Mouse (Mus musculus) limb, embryonic 10.5 days (tissue): ENCODE results near the gene Rasal3. TPM values are rescaled to one million over a fixed set of nuclear protein-coding genes. Genes with fewer than 3 reads are reported as not detected.
A peak's percentile ranks its signal among the peaks of the same experiment; 100 is the strongest.

Experiments
- DNase-seq: peaks from one replicate; pipeline ENCODE4 v3.0.0-alpha.2; 2017; ENCODE audit warnings: low spot score
- H3K27ac ChIP-seq: fragments of 300-500 bp; sonication (generic); 2 replicates; pipeline ENCODE4 v1.5.1; 2016; ENCODE audit warnings: mild to moderate bottlenecking
- H3K27me3 ChIP-seq: fragments of 300-500 bp; sonication (generic); 2 replicates; pipeline ENCODE4 v1.6.1; 2016; ENCODE audit warnings: low read depth, mild to moderate bottlenecking; ENCODE audit not compliant: poor library complexity, severe bottlenecking
- H3K36me3 ChIP-seq: fragments of 300-500 bp; sonication (generic); 2 replicates; pipeline ENCODE4 v1.6.1; 2016; ENCODE audit warnings: mild to moderate bottlenecking, moderate library complexity
- H3K4me1 ChIP-seq: fragments of 300-500 bp; sonication (generic); 2 replicates; pipeline ENCODE4 v1.6.1; 2016
- H3K4me3 ChIP-seq: fragments of 300-500 bp; sonication (generic); 2 replicates; pipeline ENCODE4 v1.5.1; 2016; ENCODE audit warnings: mild to moderate bottlenecking, moderate library complexity
- H3K9me3 ChIP-seq: fragments of 300-500 bp; sonication (generic); replicated peaks from 2 replicates; pipeline ENCODE4 v1.6.1; 2016; ENCODE audit warnings: mild to moderate bottlenecking
- WGBS: fragments of 180-500 bp; shearing (Covaris S2); methylation state at CpG from one replicate; pipeline ENCODE4 v1.1.7; 2016; 5-methylcytosine and 5-hydroxymethylcytosine counted together
- polyA plus RNA-seq: library from polyadenylated mRNA; unstranded; fragments of >200 nt; fragmentation: Nextera tagmentation; extraction: Ambion mirVana; gene quantifications from 2 replicates; pipeline ENCODE4 v1.2.1, GENCODE M21; 2016

Rasal3 gene
- polyA plus RNA-seq, 1 experiment from 2014 or later = 0.33 TPM

- no peak overlapping the region for H3K27ac ChIP-seq
- DNase-seq = no peak
- peaks cover 15% of the 10 kb centered on the region for H3K4me1 ChIP-seq
- no peaks in the 10 kb centered on the region for H3K9me3 ChIP-seq
- H3K36me3 ChIP-seq = peaks cover 92% of the 10 kb centered on the region
- H3K4me3 ChIP-seq = no peak overlapping the region
- H3K27me3 ChIP-seq = no peaks in the 10 kb centered on the region
- WGBS = 98% methylated on average over 6 of the region's 6 CpGs
Observed at GRCm38 (mm10) chr17:32358943-32359340, 44.4 kb downstream of the Rasal3 start.

GRCm38 (mm10) chr17:32358192-32358942 is 45.0 kb downstream of the Rasal3 start:
- Histone ChIP-seq H3K9me3 (no peaks in the 10 kb centered on the region), H3K27ac (no peak overlapping the region), H3K4me1 (peaks cover 11% of the 10 kb centered on the region), H3K4me3 (no peak overlapping the region), H3K36me3 (peaks cover 98% of the 10 kb centered on the region), H3K27me3 (no peaks in the 10 kb centered on the region)
- whole genome bisulfite sequencing = 95% methylated on average over 7 of the region's 7 CpGs
- DNase-seq = no peak

DNA sequence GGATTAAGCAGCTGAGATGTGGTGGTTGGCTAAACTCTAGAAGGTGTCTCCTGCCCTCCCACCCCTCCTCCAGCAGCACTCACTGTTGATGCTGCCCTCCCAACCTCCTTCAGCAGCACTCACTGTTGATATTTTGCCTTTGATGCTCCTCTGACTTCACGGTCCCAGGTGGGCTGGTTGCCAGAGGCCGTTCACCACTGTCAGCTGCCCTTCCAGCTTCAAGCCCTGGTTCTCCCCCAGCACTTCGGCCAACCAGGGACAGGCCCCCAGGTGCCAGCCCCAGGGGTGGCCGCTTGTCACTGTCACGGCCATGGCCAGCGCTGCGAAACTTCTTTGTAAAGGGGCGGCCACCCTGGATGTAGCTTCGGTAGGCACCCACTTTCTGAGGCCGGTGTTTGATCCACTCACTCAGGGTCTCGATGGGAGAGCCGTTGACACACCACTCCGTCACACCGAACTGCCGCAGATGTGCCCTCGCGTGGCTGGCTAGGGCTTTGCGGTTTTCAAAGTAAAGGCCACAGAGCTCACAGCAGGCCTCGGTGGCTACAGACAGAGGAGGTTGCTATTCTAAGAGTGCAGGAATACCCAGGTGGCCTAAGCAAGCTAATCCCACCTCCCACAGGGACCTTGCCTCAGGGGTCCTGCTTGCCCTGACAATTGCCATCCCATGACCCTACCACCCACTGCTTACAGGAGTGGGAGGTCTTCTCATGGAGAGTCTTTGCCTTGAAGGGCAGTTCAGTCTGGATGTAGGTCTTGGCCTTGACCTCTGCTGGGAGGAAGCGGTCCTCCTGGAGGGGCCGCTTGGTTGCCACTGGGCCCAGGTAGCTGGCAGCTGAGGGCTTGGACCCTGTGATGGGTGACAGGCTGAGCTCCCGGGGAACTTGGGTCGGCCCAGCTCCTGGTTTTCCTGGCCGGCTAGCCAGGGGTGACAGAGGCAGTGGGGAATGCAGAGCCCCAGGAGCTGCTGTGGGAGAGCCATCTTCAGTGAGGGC is 46.3 kb downstream of the Rasal3 start:
- H3K9me3 ChIP-seq = no peaks in the 10 kb centered on the region
- DNase-seq = no peak
- no peaks in the 10 kb centered on the region for H3K27me3 ChIP-seq
- no peak overlapping the region for H3K27ac ChIP-seq
- H3K4me3 ChIP-seq = no peak overlapping the region; the same call in 1 of the 2 replicates
- H3K36me3 ChIP-seq = peaks cover 96% of the 10 kb centered on the region
- 88% methylated on average over 24 of the region's 24 CpGs for WGBS
- no peaks in the 10 kb centered on the region for H3K4me1 ChIP-seq

DNA sequence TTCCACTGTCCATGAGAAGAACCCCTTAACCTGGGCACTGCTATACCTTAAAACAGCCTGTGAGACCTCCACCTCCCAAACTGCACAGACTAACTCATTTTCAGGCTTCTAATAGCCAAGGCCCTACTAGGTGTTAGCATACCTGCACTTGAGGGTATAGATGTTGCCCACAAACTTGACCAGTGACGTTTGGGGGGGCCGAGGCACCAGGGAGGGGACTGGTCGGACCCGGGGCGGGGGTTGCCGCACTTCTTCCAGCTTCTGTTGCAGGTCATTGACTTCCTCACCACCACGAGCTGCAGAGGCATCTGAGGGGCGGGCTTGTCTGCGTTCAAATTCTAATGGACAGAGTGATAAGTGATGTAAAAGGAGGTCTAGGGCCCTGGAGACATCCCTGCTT is 47.1 kb downstream of the Rasal3 start:
- Histone ChIP-seq H3K4me3 (no peak overlapping the region), H3K27ac (no peak overlapping the region), H3K36me3 (peaks cover 88% of the 10 kb centered on the region), H3K27me3 (no peaks in the 10 kb centered on the region), H3K4me1 (no peaks in the 10 kb centered on the region; the same call in 1 of the 2 replicates), H3K9me3 (no peaks in the 10 kb centered on the region)
- 91% methylated on average over 9 of the region's 9 CpGs for WGBS
- no peak for DNase-seq

GRCm38 (mm10) chr17:32355031-32355430 is 48.4 kb downstream of the Rasal3 start:
- DNase-seq = no peak
- WGBS = 93% methylated on average over 6 of the region's 6 CpGs
- no peak overlapping the region for H3K4me3 ChIP-seq
- peaks cover 4% of the 10 kb centered on the region for H3K4me1 ChIP-seq
- no peaks in the 10 kb centered on the region for H3K9me3 ChIP-seq
- no peaks in the 10 kb centered on the region for H3K27me3 ChIP-seq
- H3K27ac ChIP-seq = no peak overlapping the region
- peaks cover 76% of the 10 kb centered on the region for H3K36me3 ChIP-seq

GRCm38 (mm10) chr17:32354211-32354610 is 49.2 kb downstream of the Rasal3 start:
- H3K4me3 ChIP-seq = no peak overlapping the region
- H3K4me1 ChIP-seq = peaks cover 10% of the 10 kb centered on the region
- H3K27me3 ChIP-seq = no peaks in the 10 kb centered on the region
- H3K9me3 ChIP-seq = no peaks in the 10 kb centered on the region
- DNase-seq = no peak
- peaks cover 68% of the 10 kb centered on the region for H3K36me3 ChIP-seq
- whole genome bisulfite sequencing = 72% methylated on average over 5 of the region's 5 CpGs
- no peak overlapping the region for H3K27ac ChIP-seq

DNA sequence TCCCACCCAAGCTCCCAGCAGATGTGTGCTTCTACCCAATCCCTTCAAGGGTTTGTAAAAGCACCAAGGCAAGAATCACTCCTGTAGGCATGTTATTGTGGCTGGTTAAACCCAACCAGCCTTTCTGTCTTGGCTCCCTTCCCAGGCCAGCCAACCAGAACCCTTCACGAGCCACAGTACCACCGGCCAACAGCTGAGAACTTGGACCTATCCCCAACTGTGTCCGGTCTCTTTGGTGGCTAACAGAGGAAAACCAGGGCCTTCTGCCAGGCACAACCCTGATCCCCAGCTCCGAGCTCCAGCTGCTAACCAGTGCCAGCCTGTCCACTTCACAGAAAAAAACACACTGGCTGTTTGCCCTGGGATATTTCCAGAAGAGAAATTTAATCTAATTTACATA is 49.7 kb downstream of the Rasal3 start:
- no peaks in the 10 kb centered on the region for H3K27me3 ChIP-seq
- no peak for DNase-seq
- no peaks in the 10 kb centered on the region for H3K9me3 ChIP-seq
- WGBS = 92% methylated on average over 4 of the region's 4 CpGs
- peaks cover 63% of the 10 kb centered on the region for H3K36me3 ChIP-seq
- no peak overlapping the region for H3K4me3 ChIP-seq
- peaks cover 15% of the 10 kb centered on the region for H3K4me1 ChIP-seq
- no peak overlapping the region for H3K27ac ChIP-seq

- peaks cover 43% of the 10 kb centered on the region for H3K36me3 ChIP-seq
- no peaks in the 10 kb centered on the region for H3K27me3 ChIP-seq
- no peak overlapping the region for H3K4me3 ChIP-seq
- peaks cover 15% of the 10 kb centered on the region for H3K4me1 ChIP-seq
- DNase-seq = no peak
- no peaks in the 10 kb centered on the region for H3K9me3 ChIP-seq
- H3K27ac ChIP-seq = no peak overlapping the region
Observed at GRCm38 (mm10) chr17:32351726-32352125, 51.7 kb downstream of the Rasal3 start.

GRCm38 (mm10) chr17:32351269-32351668 is 52.1 kb downstream of the Rasal3 start:
- peaks cover 38% of the 10 kb centered on the region for H3K36me3 ChIP-seq
- peaks cover 15% of the 10 kb centered on the region for H3K4me1 ChIP-seq
- no peak for DNase-seq
- no peaks in the 10 kb centered on the region for H3K27me3 ChIP-seq
- 78% methylated on average over 3 of the region's 3 CpGs for WGBS
- H3K4me3 ChIP-seq = peak overlapping the region; percentile 72
- H3K9me3 ChIP-seq = no peaks in the 10 kb centered on the region
- no peak overlapping the region for H3K27ac ChIP-seq

DNA sequence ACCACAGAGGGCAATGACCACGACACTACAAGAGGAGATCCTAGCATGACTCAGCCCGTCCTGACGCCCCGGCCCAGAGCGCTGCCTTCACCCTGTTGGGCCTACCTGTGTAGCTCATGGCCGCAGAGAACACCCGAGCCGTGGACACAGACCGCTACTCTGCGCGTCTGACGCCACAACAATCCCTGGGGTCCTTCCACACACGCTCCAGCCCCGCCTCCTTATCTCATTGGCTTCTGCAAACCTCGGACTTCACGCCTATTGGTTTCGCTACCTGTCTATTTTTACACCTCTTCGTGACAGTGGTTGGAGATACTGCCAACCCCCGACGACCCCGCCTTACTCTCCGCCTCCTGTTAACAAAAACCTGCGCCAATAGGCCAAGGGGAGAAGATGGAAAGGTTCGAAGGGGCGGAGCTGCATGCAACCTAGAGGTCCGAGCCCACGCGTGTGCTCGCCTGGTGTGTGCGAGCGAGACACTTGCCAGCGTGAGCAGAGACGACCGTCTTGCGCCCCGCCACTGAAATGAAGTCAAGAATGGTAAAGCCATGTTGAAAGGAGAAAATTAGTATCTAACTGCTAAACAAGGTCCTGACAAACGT is 52.9 kb downstream of the Rasal3 start, which contains the start of gene Akap8l:
TSS of gene Akap8l (minus strand) at position 226 of the 602 bp plus-strand sequence.
- Histone ChIP-seq H3K9me3 (no peaks in the 10 kb centered on the region), H3K27ac (peak within 1 kb of the TSS; percentile 87), H3K36me3 (peaks cover 30% of the 10 kb centered on the region), H3K4me1 (peaks cover 15% of the 10 kb centered on the region), H3K27me3 (no peaks in the 10 kb centered on the region), H3K4me3 (peak within 1 kb of the TSS; percentile 72)
- peak; percentile 87 for DNase-seq
- WGBS = under 1% methylated on average over 37 of the region's 37 CpGs

DNA sequence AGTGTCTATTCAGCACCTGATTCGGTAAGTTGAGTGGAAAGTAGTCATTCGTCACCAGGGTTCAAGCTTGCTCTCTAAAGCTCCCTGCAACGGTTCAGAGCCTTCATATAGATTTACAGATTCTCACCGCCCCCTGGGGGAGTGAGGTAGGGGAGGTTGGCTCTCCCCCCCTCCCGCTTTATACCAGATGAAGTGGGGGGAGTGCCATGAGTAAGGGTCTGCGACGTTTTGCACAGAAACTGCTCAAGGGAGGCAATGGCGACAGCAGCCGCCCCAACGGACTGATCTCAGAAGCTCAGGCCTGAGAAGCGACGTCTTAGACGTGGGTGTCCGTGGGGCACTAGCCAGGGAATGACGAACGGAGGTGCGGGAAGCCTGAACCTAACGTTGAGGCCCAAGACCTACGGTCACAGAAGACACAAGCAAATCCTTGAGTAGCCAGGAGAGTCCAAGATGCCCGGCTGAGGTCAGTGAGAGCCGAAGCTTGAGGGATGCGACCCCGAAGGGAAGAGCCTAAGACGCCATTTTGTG is 53.5 kb downstream of the Rasal3 start:
- Histone ChIP-seq H3K9me3 (no peaks in the 10 kb centered on the region), H3K36me3 (peaks cover 28% of the 10 kb centered on the region), H3K4me1 (peaks cover 15% of the 10 kb centered on the region), H3K4me3 (peak overlapping the region; percentile 72), H3K27me3 (no peaks in the 10 kb centered on the region), H3K27ac (peak overlapping the region; percentile 87)
- 2% methylated on average over 24 of the region's 24 CpGs for WGBS
- no peak for DNase-seq

GRCm38 (mm10) chr17:32349037-32349732 is 54.2 kb downstream of the Rasal3 start:
- H3K4me1 ChIP-seq = peaks cover 15% of the 10 kb centered on the region
- H3K27ac ChIP-seq = no peak overlapping the region
- H3K9me3 ChIP-seq = no peaks in the 10 kb centered on the region
- peaks cover 28% of the 10 kb centered on the region for H3K36me3 ChIP-seq
- 18% methylated on average over 4 of the region's 4 CpGs for WGBS
- peak; percentile 53 for DNase-seq
- peak overlapping the region; percentile 72 for H3K4me3 ChIP-seq
- no peaks in the 10 kb centered on the region for H3K27me3 ChIP-seq
